Mouse (Mus musculus) E14TG2a.4 (cell line): ENCODE measurements around the gene Gm49425.

Source experiments
- CTCF ChIP-seq: conservative IDR thresholded peaks from 2 replicates; pipeline ENCODE4 v1.5.1; 2014; ENCODE audit warnings: low read length
- NANOG ChIP-seq: IDR thresholded peaks from 2 replicates; pipeline ENCODE4 v1.6.1; 2014; ENCODE audit warnings: borderline replicate concordance, low read length, mixed read lengths

- TF ChIP-seq CTCF: no peak
- TF ChIP-seq NANOG: no peak
Measured at GRCm38 (mm10) chr15:101485911-101486635, 31.0 kb downstream of the Gm49425 start.
